In genomic region chr10:120384797-120385600, GRCm38 (mm10) we compare ENCODE assay signal across 9 mouse cellular contexts.
DNase-seq lines count a peak whose midpoint lies in the region; ATAC-seq and TF ChIP-seq lines count a peak whose summit lies in the region.
"Had no signal": no experiment of that assay in that cellular context is flagged by ENCODE, and none has a peak within 500 bp of the region (broad histone marks: within the 10 kb centered on the region; RNA-seq: fewer than 3 reads in every experiment).

No protein-coding gene starts in this region.

- peaks cover 1% of the 10 kb centered on the region; the same call in 1 of the 2 replicates for H3K4me1 ChIP-seq in heart, adult 2 months (ENCODE audit: control insufficient read depth, insufficient read depth, low read length)
- H3K4me1 ChIP-seq in liver, embryonic 15.5 days (replicated peaks) = peaks cover 13% of the 10 kb centered on the region
- H3K4me1 ChIP-seq in midbrain, postnatal 0 days (ENCODE audit: insufficient read depth, low read length) = 0 out of 2 replicates have a peak, but pooled peaks cover 3% of the 10 kb centered on the region

- peak; percentile 62 to 82 for DNase-seq in adrenal gland, adult (ENCODE audit: inconsistent age in 2 of 2, low spot score in 1 of 2)
- DNase-seq in adrenal gland, postnatal 4 days (ENCODE audit: low spot score in 2 of 2) = no peak
- DNase-seq in heart, adult 2 months = peak; percentile 28 to 44
- DNase-seq in kidney, adult 18-20 months = peak; percentile 22
- no peak for DNase-seq in right cerebral cortex, postnatal 36 days (ENCODE audit: low spot score in 2 of 2)
- no peak for DNase-seq in midbrain, postnatal 0 days (ENCODE audit: low spot score)
- no peak for DNase-seq in left cerebral cortex, postnatal 4 days

- TF ChIP-seq CTCF in heart, adult 2 months (IDR thresholded peaks at IDR 0.05) = no peak
- no peak for TF ChIP-seq CTCF in midbrain, postnatal 0 days (IDR thresholded peaks at IDR 0.05)

- H3K36me3 ChIP-seq in heart, adult 2 months (ENCODE audit: control insufficient read depth, insufficient read depth, low read length) = no peaks in the 10 kb centered on the region
- no peaks in the 10 kb centered on the region for H3K36me3 ChIP-seq in liver, embryonic 15.5 days (replicated peaks)
- H3K36me3 ChIP-seq in midbrain, postnatal 0 days (ENCODE audit: insufficient read depth, low read length) = no peaks in the 10 kb centered on the region

- no peaks in the 10 kb centered on the region for H3K27me3 ChIP-seq in heart, adult 2 months (ENCODE audit: control insufficient read depth, insufficient read depth, low read length)
- H3K27me3 ChIP-seq in liver, embryonic 15.5 days = no peaks in the 10 kb centered on the region
- H3K27me3 ChIP-seq in midbrain, postnatal 0 days (ENCODE audit: insufficient read depth, low read length) = no peaks in the 10 kb centered on the region

- no peak for TF ChIP-seq POLR2A in heart, adult 2 months (IDR thresholded peaks at IDR 0.05; ENCODE audit: insufficient read depth, low read depth, low read length)

- H3K9ac ChIP-seq in heart, adult 2 months (ENCODE audit: low read depth, low read length) = no peak overlapping the region
- no peak overlapping the region for H3K9ac ChIP-seq in liver, embryonic 15.5 days
- no peak overlapping the region for H3K9ac ChIP-seq in midbrain, postnatal 0 days (replicated peaks; ENCODE audit: low read length, poor library complexity, severe bottlenecking)

- 0 out of 2 replicates have a peak, but pooled peaks have one; percentile 55 for TF ChIP-seq EP300 in heart, adult 2 months (IDR thresholded peaks at IDR 0.05; ENCODE audit: insufficient read depth, low read depth, low read length)

- no peak overlapping the region; the same call in 1 of the 2 replicates for H3K27ac ChIP-seq in heart, adult 2 months
- H3K27ac ChIP-seq in liver, embryonic 15.5 days (replicated peaks) = no peak overlapping the region
- H3K27ac ChIP-seq in midbrain, postnatal 0 days (ENCODE audit: low read depth, low read length) = no peak overlapping the region

- peak; percentile 22; the same call in 1 of the 2 replicates for ATAC-seq in liver, embryonic 15.5 days (ENCODE audit: insufficient read depth)
- ATAC-seq in midbrain, postnatal 0 days (ENCODE audit: low FRiP score) = no peak

- WGBS in heart, adult 2 months = 27% methylated on average over 10 of the region's 10 CpGs
- WGBS in liver, embryonic 15.5 days (ENCODE audit: insufficient replicate concordance) = 42% methylated on average over 10 of the region's 10 CpGs
- 67% methylated on average over 10 of the region's 10 CpGs for WGBS in midbrain, postnatal 0 days

- H3K4me2 ChIP-seq in liver, embryonic 15.5 days = no peak overlapping the region
- no peak overlapping the region for H3K4me2 ChIP-seq in midbrain, postnatal 0 days (ENCODE audit: low read depth, low read length, poor library complexity, severe bottlenecking)

- no peak overlapping the region for H3K4me3 ChIP-seq in heart, adult 2 months
- H3K4me3 ChIP-seq in liver, embryonic 15.5 days (replicated peaks) = no peak overlapping the region
- H3K4me3 ChIP-seq in midbrain, postnatal 0 days (ENCODE audit: low read depth, low read length) = no peak overlapping the region
- H3K4me3 ChIP-seq: erythroblast, embryonic 14.5 days had no signal

- intact Hi-C loops in heart, adult 2 months (cut with DNase I) = no loop called here
- intact Hi-C loops in left cerebral cortex, postnatal 4 days (cut with DNase I) = no loop called here

- no peaks in the 10 kb centered on the region for H3K79me2 ChIP-seq in heart, adult 2 months (replicated peaks; ENCODE audit: control insufficient read depth, insufficient read depth, low read length)

- H3K9me3 ChIP-seq in liver, embryonic 15.5 days (replicated peaks) = no peaks in the 10 kb centered on the region
- H3K9me3 ChIP-seq in midbrain, postnatal 0 days (ENCODE audit: low read length) = no peaks in the 10 kb centered on the region

Comparison
In these comparisons a context has a peak if more than half of its experiments do, and no peak if none do; other contexts are left out.
1. DNase-seq: peak in adrenal gland, adult (2 of 2), heart, adult 2 months (2 of 2) and kidney, adult 18-20 months (single experiment); none in adrenal gland, postnatal 4 days (0 of 2), right cerebral cortex, postnatal 36 days (0 of 2), midbrain, postnatal 0 days (single experiment) and left cerebral cortex, postnatal 4 days (single experiment).